Mouse (Mus musculus): ENCODE results near the gene Camk2b. TPM values are rescaled to one million over a fixed set of nuclear protein-coding genes. Genes with fewer than 3 reads are reported as not detected.

Camk2b gene
- polyA plus RNA-seq, 1 experiment from 2014 or later = 2.6 TPM

DNA sequence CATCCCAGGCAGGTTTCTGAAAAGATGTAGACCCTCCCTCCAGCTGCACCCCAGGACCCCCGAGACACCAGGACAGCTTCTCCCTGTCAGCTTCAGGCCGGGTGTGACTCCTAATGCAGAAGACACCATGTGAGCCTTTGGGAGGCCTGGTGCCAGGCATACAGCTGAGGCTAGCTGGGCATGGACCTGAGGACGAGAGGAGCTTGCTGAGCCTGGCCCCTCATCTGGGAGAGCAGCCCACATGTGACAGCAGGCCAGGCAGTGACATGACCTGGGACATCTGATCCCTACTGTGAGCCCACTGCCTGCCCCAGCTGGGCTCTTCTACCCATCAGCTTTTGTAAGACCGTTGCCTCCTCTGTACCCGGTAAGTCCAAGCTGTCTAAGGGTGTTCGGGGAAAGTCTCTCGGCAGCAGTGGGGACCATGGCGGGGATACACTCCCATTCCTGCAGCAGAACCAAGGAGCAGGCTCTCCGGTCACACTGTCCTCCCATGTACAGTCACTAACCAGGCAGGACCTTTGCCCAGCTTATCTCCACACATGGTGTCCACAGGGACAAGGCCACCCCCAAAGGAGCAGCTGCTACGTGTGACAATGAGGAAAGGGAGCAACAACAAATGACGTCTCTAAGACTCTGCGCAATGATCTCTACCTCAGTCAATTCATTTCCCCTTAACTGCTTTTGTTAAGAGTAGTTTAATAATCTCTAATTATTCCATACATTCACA lies 41.1 kb downstream of the Camk2b start:
- Histone ChIP-seq H3K36me3 (no peaks in the 10 kb centered on the region), H3K27me3 (no peaks in the 10 kb centered on the region), H3K4me3 (no peak overlapping the region), H3K9me3 (no peaks in the 10 kb centered on the region), H3K4me2 (no peak overlapping the region), H3K27ac (no peak overlapping the region), H3K4me1 (no peaks in the 10 kb centered on the region), H3K9ac (no peak overlapping the region)
- 77% methylated on average over 12 of the region's 12 CpGs for WGBS
- no peak for ATAC-seq (ENCODE audit: insufficient number of reproducible peaks, low FRiP score, low TSS enrichment, low read depth)

GRCm38 (mm10) chr11:6020897-6021839 lies 45.0 kb downstream of the Camk2b start:
- no peaks in the 10 kb centered on the region for H3K9me3 ChIP-seq
- H3K27ac ChIP-seq = no peak overlapping the region
- no peak overlapping the region for H3K4me2 ChIP-seq
- WGBS = 76% methylated on average over 17 of the region's 17 CpGs
- 0 out of 2 replicates have a peak, but pooled peaks cover 2% of the 10 kb centered on the region for H3K4me1 ChIP-seq
- H3K4me3 ChIP-seq = no peak overlapping the region
- no peak overlapping the region for H3K9ac ChIP-seq
- no peaks in the 10 kb centered on the region for H3K27me3 ChIP-seq
- ATAC-seq (ENCODE audit: insufficient number of reproducible peaks, low FRiP score, low TSS enrichment, low read depth) = no peak
- no peaks in the 10 kb centered on the region for H3K36me3 ChIP-seq

DNA sequence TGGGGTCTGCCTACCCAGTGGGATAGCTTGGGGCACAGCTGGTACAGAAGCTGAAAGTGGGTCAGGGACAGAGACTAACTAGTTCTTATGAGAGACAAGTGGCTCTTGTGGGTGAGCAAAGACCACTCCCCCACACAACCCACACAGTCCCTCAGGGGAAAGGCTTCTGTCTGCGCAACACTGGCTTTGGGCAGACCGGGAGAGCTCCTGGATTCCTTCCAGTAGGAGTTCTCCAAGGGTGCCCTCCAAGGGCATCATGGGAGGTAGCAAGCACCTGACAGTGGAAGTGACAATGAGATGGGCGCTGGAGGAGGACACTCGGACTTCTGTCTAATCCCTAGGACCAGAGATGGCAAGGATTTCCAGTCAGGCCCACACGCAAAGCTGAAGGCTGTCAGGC lies 45.8 kb downstream of the Camk2b start:
- Histone ChIP-seq H3K4me1 (0 out of 2 replicates have a peak, but pooled peaks cover 2% of the 10 kb centered on the region), H3K4me2 (no peak overlapping the region), H3K4me3 (no peak overlapping the region), H3K27me3 (no peaks in the 10 kb centered on the region), H3K27ac (no peak overlapping the region), H3K9me3 (no peaks in the 10 kb centered on the region), H3K36me3 (no peaks in the 10 kb centered on the region), H3K9ac (no peak overlapping the region)
- no peak for ATAC-seq (ENCODE audit: insufficient number of reproducible peaks, low FRiP score, low TSS enrichment, low read depth)
- 79% methylated on average over 5 of the region's 5 CpGs for WGBS

GRCm38 (mm10) chr11:6018218-6019010 lies 47.7 kb downstream of the Camk2b start:
- no peak overlapping the region for H3K9ac ChIP-seq
- WGBS = 53% methylated on average over 7 of the region's 7 CpGs
- H3K36me3 ChIP-seq = no peaks in the 10 kb centered on the region
- no peak overlapping the region for H3K27ac ChIP-seq
- no peaks in the 10 kb centered on the region for H3K27me3 ChIP-seq
- H3K4me2 ChIP-seq = no peak overlapping the region
- H3K4me3 ChIP-seq = no peak overlapping the region
- no peaks in the 10 kb centered on the region for H3K9me3 ChIP-seq
- no peak for ATAC-seq (ENCODE audit: insufficient number of reproducible peaks, low FRiP score, low TSS enrichment, low read depth)
- H3K4me1 ChIP-seq = 0 out of 2 replicates have a peak, but pooled peaks cover 2% of the 10 kb centered on the region

- no peaks in the 10 kb centered on the region for H3K36me3 ChIP-seq
- H3K27ac ChIP-seq = no peak overlapping the region
- WGBS = 58% methylated on average over 11 of the region's 11 CpGs
- 0 out of 2 replicates have a peak, but pooled peaks cover 2% of the 10 kb centered on the region for H3K4me1 ChIP-seq
- H3K9ac ChIP-seq = no peak overlapping the region
- H3K4me2 ChIP-seq = no peak overlapping the region
- H3K4me3 ChIP-seq = no peak overlapping the region
- H3K9me3 ChIP-seq = no peaks in the 10 kb centered on the region
- no peak for ATAC-seq (ENCODE audit: insufficient number of reproducible peaks, low FRiP score, low TSS enrichment, low read depth)
- H3K27me3 ChIP-seq = no peaks in the 10 kb centered on the region
These were observed 48.5 kb downstream of the Camk2b start for GRCm38 (mm10) chr11:6017484-6018140.

DNA sequence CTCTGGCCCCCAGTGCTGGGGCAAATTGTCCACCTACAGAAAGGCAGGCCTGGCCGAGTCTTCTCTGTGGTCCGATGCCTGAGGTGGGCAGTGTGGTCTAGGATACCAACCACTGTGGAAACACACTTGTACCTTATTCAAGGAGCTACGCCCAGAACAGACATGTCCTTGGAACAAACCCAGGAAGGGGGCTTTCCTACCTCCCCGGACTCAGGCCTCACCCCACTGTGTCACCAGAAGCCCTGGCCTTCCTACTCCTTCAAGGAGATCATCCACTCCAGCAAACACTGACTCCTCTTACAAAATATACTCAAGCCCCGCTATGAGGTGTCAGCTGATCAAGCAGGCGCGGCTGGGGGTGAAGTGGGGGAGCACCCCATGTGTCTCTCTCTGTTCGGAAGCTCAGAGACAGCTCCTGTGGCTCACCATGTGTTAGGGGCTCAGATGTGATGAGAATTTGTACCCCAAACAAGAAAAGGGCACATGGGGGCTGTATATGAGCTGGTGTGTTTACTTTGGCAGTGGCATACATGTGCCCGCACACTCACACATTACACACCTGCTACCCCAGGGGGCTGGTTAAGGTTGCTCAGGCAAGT lies 49.3 kb downstream of the Camk2b start:
- Histone ChIP-seq H3K9ac (no peak overlapping the region), H3K4me2 (no peak overlapping the region), H3K36me3 (no peaks in the 10 kb centered on the region), H3K9me3 (no peaks in the 10 kb centered on the region), H3K4me3 (no peak overlapping the region), H3K27ac (no peak overlapping the region), H3K4me1 (0 out of 2 replicates have a peak, but pooled peaks cover 2% of the 10 kb centered on the region), H3K27me3 (no peaks in the 10 kb centered on the region)
- ATAC-seq (ENCODE audit: insufficient number of reproducible peaks, low FRiP score, low TSS enrichment, low read depth) = no peak
- 61% methylated on average over 9 of the region's 9 CpGs for WGBS

DNA sequence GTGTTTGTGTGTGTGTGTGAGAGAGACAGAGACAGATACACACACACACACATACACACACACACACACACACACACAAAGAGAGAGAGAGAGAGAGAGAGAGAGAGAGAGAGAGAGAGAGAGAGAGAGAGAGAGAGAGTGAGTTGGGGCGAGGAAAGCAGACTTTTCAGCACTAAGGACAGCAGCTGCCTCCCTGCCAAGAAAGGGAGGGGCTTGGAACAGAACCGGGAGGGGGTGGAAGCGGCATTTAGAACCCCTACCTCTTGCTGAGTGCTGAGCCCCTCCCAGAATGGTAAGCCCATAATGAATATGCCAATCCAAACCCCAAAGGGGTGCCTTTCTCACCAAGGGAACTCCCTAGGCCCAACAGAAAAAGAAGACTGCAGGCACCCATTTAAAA lies 49.8 kb downstream of the Camk2b start:
- Histone ChIP-seq H3K36me3 (no peaks in the 10 kb centered on the region), H3K9ac (no peak overlapping the region), H3K4me2 (no peak overlapping the region), H3K4me1 (0 out of 2 replicates have a peak, but pooled peaks cover 2% of the 10 kb centered on the region), H3K9me3 (no peaks in the 10 kb centered on the region), H3K27me3 (no peaks in the 10 kb centered on the region), H3K27ac (no peak overlapping the region), H3K4me3 (no peak overlapping the region)
- no peak for ATAC-seq (ENCODE audit: insufficient number of reproducible peaks, low FRiP score, low TSS enrichment, low read depth)
- 6% methylated on average over 3 of the region's 3 CpGs for WGBS

DNA sequence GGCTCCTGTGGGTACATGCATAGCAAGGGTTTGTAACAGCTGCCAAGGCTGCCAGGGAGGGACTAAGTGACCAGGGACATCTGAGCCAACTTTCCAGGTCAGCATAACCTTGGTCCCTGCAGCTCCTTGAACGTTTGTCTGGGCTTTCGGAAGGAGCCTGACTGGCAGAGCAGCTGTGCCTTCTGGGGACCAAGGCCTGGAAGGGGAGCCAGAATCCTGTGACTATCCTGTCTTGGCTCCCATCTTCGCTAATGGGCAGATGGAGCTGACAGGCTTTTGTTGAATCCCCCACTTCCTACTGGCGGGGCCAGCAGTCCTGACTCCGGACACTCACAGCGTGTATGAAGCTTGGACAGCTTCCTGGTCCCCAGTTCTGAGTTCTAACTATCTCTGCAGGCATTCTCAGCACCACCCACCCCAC lies 51.1 kb downstream of the Camk2b start:
- Histone ChIP-seq H3K4me1 (0 out of 2 replicates have a peak, but pooled peaks cover 2% of the 10 kb centered on the region), H3K36me3 (no peaks in the 10 kb centered on the region), H3K27me3 (no peaks in the 10 kb centered on the region), H3K9ac (no peak overlapping the region), H3K27ac (no peak overlapping the region), H3K4me2 (no peak overlapping the region), H3K4me3 (no peak overlapping the region), H3K9me3 (no peaks in the 10 kb centered on the region)
- ATAC-seq (ENCODE audit: insufficient number of reproducible peaks, low FRiP score, low TSS enrichment, low read depth) = no peak
- 70% methylated on average over 6 of the region's 6 CpGs for WGBS

- ATAC-seq (ENCODE audit: insufficient number of reproducible peaks, low FRiP score, low TSS enrichment, low read depth) = no peak
- H3K4me1 ChIP-seq = 0 out of 2 replicates have a peak, but pooled peaks cover 2% of the 10 kb centered on the region
- no peak overlapping the region for H3K27ac ChIP-seq
- no peak overlapping the region for H3K4me2 ChIP-seq
- WGBS = 63% methylated on average over 2 of the region's 2 CpGs
- H3K36me3 ChIP-seq = no peaks in the 10 kb centered on the region
- H3K9me3 ChIP-seq = no peaks in the 10 kb centered on the region
- H3K9ac ChIP-seq = no peak overlapping the region
- no peak overlapping the region for H3K4me3 ChIP-seq
- no peaks in the 10 kb centered on the region for H3K27me3 ChIP-seq
These were observed 52.8 kb downstream of the Camk2b start for GRCm38 (mm10) chr11:6013359-6013758.

DNA sequence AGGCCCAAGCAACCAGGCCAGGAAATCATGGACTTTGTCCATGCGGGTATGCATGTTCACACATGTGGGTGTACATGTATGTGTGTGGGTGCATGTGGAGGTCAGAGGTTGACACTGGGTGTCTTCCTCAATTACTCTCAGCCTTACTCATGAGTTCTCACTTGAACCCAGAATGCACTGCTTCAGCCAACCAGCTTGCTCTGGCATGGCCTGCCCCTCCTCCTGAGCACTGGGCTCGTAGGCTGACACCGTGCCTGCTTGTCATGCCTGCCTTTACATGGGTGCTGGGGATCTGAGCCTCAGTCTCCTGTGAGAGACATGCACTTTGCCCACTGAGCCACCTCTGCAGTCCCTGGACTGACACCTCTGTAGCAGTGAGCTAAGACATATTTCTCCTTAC lies 54.3 kb downstream of the Camk2b start:
- H3K27me3 ChIP-seq = no peaks in the 10 kb centered on the region
- H3K4me2 ChIP-seq = no peak overlapping the region
- no peaks in the 10 kb centered on the region for H3K9me3 ChIP-seq
- H3K4me3 ChIP-seq = no peak overlapping the region
- ATAC-seq (ENCODE audit: insufficient number of reproducible peaks, low FRiP score, low TSS enrichment, low read depth) = no peak
- 0 out of 2 replicates have a peak, but pooled peaks cover 2% of the 10 kb centered on the region for H3K4me1 ChIP-seq
- WGBS = 93% methylated on average over 3 of the region's 3 CpGs
- H3K36me3 ChIP-seq = no peaks in the 10 kb centered on the region
- H3K27ac ChIP-seq = no peak overlapping the region
- no peak overlapping the region for H3K9ac ChIP-seq

Measured in limb, embryonic 15.5 days (tissue).